Mouse (Mus musculus) forebrain, embryonic 15.5 days (tissue): ENCODE measurements around the gene Grik2. TPM values are rescaled to one million over a fixed set of nuclear protein-coding genes. Genes with fewer than 3 reads are reported as not detected.

Source experiments
- ATAC-seq: fragments of 200-750 bp; cut with Nextera tagmentation; replicated peaks from 2 replicates; pipeline ENCODE4 v1.8.0; 2017; ENCODE audit warnings: mild to moderate bottlenecking, moderate TSS enrichment, moderate library complexity
- H3K27ac ChIP-seq: fragments of 300-500 bp; sonication (generic); replicated peaks from 2 replicates; pipeline ENCODE4 v1.5.1; 2015; ENCODE audit warnings: mild to moderate bottlenecking, inconsistent platforms
- H3K27me3 ChIP-seq: fragments of 300-500 bp; sonication (generic); 2 replicates; pipeline ENCODE4 v1.6.1; 2015; ENCODE audit warnings: inconsistent platforms
- H3K36me3 ChIP-seq: fragments of 300-500 bp; sonication (generic); 2 replicates; pipeline ENCODE4 v1.6.1; 2015; ENCODE audit warnings: mild to moderate bottlenecking, inconsistent platforms
- H3K4me1 ChIP-seq: fragments of 300-500 bp; sonication (generic); 2 replicates; pipeline ENCODE4 v1.6.1; 2015; ENCODE audit warnings: inconsistent platforms
- H3K4me2 ChIP-seq: fragments of 300-500 bp; sonication (generic); replicated peaks from 2 replicates; pipeline ENCODE4 v1.6.1; 2015; ENCODE audit warnings: mild to moderate bottlenecking, inconsistent platforms
- H3K4me3 ChIP-seq: fragments of 300-500 bp; sonication (generic); 2 replicates; pipeline ENCODE4 v1.5.1; 2015; ENCODE audit warnings: mild to moderate bottlenecking, inconsistent platforms
- H3K9ac ChIP-seq: fragments of 300-500 bp; sonication (generic); replicated peaks from 2 replicates; pipeline ENCODE4 v1.6.1; 2015; ENCODE audit warnings: mild to moderate bottlenecking, inconsistent platforms
- H3K9me3 ChIP-seq: fragments of 300-500 bp; sonication (generic); 2 replicates; pipeline ENCODE4 v1.6.1; 2016; ENCODE audit warnings: inconsistent platforms
- WGBS: fragments of 180-500 bp; shearing (Covaris S2); methylation state at CpG from one replicate; pipeline ENCODE4 v1.1.7; 2015; ENCODE audit warnings: mixed read lengths; 5-methylcytosine and 5-hydroxymethylcytosine counted together
- polyA plus RNA-seq: library from polyadenylated mRNA; unstranded; fragments of >200 nt; fragmentation: Nextera tagmentation; extraction: Ambion mirVana; gene quantifications from 2 replicates; pipeline ENCODE4 v1.2.1, GENCODE M21; 2015

The Grik2 gene
- polyA plus RNA-seq, 1 experiment from 2014 or later, result 32.7 TPM

DNA sequence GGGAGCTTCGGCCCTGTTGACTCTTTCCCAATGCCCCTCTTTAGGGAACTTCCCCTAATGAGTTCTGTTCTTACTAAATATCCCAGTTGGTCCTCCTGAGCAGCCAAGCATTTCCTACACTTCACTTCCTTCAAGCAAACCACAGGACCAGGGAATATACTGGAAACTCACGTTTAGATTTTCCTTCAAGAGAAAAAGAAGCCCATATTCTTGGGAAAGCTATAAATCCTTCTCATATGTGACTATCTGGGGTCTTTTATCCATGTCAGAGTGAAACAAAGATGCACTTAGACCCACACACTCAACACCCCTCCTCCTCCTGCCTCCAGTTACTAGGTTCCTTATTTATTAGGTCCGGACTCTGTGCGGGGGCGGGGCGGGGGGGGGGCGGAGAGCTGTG lies 6.5 kb downstream of the Grik2 start:
- peak overlapping the region; percentile 84 for H3K4me2 ChIP-seq
- WGBS, result 6% methylated on average over 7 of the region's 7 CpGs
- H3K27ac ChIP-seq, result peak overlapping the region; percentile 85
- H3K27me3 ChIP-seq, result no peaks in the 10 kb centered on the region
- H3K9ac ChIP-seq, result peak overlapping the region; percentile 74
- H3K4me3 ChIP-seq, result peak overlapping the region; percentile 71
- ATAC-seq, result peak; percentile 14; the same call in 1 of the 2 replicates
- no peaks in the 10 kb centered on the region for H3K36me3 ChIP-seq
- no peaks in the 10 kb centered on the region for H3K9me3 ChIP-seq
- peaks cover 47% of the 10 kb centered on the region for H3K4me1 ChIP-seq

DNA sequence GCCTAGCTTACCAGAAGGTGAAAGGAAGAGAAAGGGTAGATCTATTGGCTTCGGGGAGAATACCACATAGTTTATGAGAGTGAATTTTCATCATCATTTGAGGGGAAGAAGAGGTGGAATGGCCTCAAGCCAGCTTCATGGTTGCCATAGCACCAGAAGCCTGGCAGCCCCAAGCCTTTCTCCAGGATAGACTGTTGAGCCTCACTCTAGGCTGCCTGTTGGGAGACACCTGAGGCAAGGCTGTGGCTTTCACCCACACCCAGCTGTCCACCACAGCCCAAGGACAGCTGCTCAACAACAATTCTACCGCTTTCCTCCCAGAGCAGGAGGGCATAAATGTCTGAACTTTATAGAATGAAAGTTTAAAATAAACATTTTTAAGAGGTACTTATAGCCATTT lies 8.1 kb downstream of the Grik2 start:
- peak overlapping the region; percentile 26 for H3K4me2 ChIP-seq
- 74% methylated on average over 2 of the region's 2 CpGs for WGBS
- ATAC-seq, result no peak
- peak overlapping the region; percentile 14 for H3K4me3 ChIP-seq
- no peak overlapping the region for H3K9ac ChIP-seq
- H3K27me3 ChIP-seq, result no peaks in the 10 kb centered on the region
- H3K9me3 ChIP-seq, result no peaks in the 10 kb centered on the region
- H3K27ac ChIP-seq, result no peak overlapping the region
- peaks cover 39% of the 10 kb centered on the region for H3K4me1 ChIP-seq
- H3K36me3 ChIP-seq, result no peaks in the 10 kb centered on the region

DNA sequence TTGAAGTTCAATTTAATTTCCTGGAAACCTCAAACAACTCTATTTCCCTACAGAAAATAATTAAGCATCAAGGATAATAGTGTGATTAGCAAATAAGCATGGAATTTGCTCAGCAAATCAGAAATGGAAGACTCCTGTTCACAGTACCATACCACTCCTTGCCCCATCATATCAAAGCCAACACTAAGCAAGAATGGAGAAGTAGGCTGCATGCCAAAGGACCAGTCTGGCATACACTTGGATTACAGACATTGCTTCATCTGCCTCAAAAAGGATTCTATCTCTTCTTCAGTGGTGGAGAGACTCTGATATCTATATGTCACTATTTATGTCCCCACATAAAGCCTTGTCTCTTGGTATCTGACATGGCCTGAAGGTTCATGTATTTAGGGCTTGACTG lies 19.7 kb downstream of the Grik2 start:
- no peak overlapping the region for H3K4me2 ChIP-seq
- no peak for ATAC-seq
- no peak overlapping the region for H3K27ac ChIP-seq
- H3K9me3 ChIP-seq, result no peaks in the 10 kb centered on the region
- H3K36me3 ChIP-seq, result no peaks in the 10 kb centered on the region
- no peak overlapping the region for H3K4me3 ChIP-seq
- no peak overlapping the region for H3K9ac ChIP-seq
- H3K27me3 ChIP-seq, result no peaks in the 10 kb centered on the region
- peaks cover 15% of the 10 kb centered on the region for H3K4me1 ChIP-seq

DNA sequence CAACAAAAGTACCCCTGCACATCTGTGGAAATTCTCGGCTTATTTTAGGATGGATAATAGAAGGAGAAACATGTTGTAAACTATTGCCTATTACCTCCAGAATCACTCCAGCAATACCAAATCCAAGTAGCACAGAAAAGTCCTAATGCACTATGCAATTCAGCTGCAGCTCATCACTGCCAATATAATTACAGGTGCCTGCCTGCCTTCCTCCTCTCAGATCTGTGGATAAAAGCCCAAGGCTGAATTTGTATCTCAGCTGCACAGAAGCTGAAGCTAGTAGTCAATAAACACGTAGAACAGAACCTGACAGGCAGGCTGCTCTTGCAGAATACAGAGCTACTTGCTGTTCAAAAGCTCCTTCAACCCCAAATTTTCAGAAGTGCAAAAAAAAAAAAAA lies 21.0 kb downstream of the Grik2 start:
- Histone ChIP-seq H3K4me1 (peaks cover 15% of the 10 kb centered on the region), H3K4me2 (no peak overlapping the region), H3K27ac (no peak overlapping the region), H3K9ac (no peak overlapping the region), H3K36me3 (no peaks in the 10 kb centered on the region), H3K27me3 (no peaks in the 10 kb centered on the region), H3K9me3 (no peaks in the 10 kb centered on the region), H3K4me3 (no peak overlapping the region)
- WGBS, result 51% methylated on average over 2 of the region's 2 CpGs
- no peak for ATAC-seq

DNA sequence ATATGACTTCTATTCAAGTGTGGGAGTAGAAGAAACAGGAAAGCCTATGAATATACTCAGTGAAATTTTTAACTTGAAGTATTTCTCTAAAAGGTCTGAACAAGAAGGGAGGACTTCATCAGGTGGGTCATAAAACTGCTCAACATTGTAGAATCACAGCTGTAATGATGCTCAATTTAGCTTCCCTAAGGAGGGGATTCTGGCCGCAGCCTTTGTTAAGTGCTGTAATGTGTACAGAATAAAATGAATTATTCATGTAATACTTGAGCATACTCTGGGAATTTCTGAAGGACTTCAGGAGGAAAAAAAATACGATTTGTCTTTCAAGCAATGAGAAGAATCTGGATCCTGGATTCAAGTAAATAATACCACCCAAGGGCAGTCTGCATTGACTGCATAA lies 26.0 kb downstream of the Grik2 start:
- Histone ChIP-seq H3K9ac (no peak overlapping the region), H3K4me3 (no peak overlapping the region), H3K4me1 (peaks cover 4% of the 10 kb centered on the region; the same call in 1 of the 2 replicates), H3K27me3 (no peaks in the 10 kb centered on the region), H3K27ac (no peak overlapping the region), H3K9me3 (no peaks in the 10 kb centered on the region), H3K4me2 (no peak overlapping the region), H3K36me3 (no peaks in the 10 kb centered on the region)
- no peak for ATAC-seq
- WGBS, result 41% methylated on average over 2 of the region's 2 CpGs

DNA sequence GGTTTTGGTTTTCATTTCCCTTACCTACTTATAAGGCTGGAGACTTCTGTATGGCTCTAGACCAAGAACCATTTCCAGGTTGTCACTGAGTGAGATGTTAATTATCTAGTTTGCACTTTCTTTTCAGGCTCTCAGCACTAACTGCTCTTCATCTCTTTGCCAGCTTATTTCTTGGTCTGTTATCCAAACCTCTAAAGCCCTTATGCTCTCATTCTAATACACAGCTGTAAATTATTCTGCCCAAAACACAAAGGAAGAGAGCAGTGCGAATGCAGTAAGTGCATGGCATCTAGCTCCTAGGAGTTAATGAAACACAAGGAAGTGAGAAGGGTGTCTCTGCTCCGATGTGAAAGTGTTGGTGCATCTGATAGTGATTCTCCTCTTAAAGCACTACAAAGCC lies 36.8 kb downstream of the Grik2 start:
- 23% methylated on average over 2 of the region's 2 CpGs for WGBS
- H3K36me3 ChIP-seq, result no peaks in the 10 kb centered on the region
- H3K9me3 ChIP-seq, result no peaks in the 10 kb centered on the region
- H3K4me2 ChIP-seq, result no peak overlapping the region
- H3K9ac ChIP-seq, result no peak overlapping the region
- H3K27ac ChIP-seq, result peak overlapping the region; percentile 60
- H3K4me1 ChIP-seq, result peaks cover 7% of the 10 kb centered on the region; the same call in 1 of the 2 replicates
- H3K27me3 ChIP-seq, result no peaks in the 10 kb centered on the region
- peak; percentile 81 for ATAC-seq
- no peak overlapping the region for H3K4me3 ChIP-seq

DNA sequence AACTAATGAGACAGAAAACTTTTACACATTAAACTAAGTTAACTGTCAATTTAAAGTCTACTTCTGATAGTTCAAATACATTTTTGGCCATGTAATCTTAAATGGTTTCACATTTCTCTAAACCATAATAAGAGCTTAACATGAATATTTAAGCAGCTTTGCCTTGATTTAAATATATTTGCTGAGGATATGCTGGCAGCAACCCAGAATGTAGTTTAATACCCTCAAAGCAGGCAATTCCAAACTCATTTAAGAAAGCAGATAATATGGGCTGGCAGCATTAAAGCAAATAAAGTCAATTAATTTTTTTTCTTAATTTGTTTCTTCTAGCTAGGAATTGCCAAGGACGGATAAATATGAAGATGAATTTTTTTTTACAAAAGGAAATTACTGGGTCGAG lies 56.7 kb downstream of the Grik2 start:
- no peak for ATAC-seq
- 47% methylated on average over 2 of the region's 2 CpGs for WGBS
- H3K4me3 ChIP-seq, result no peak overlapping the region

DNA sequence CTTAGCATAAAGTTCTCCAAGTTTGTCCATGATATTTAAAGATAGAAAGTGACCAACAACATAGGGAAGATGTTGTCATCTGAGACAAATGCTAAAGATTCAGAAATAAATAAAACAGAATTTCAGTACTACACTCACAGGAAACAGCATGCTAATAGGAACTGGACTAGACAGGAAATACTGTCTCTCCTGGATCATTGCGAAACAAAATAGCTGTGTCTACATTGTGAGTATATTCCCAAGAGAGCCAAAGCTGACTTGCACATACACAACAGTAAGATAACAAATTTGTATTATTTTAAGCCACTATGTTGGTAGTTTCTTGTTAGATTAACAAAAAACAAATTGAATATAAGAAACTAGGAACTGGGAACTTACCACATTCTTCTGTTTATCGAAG lies 64.9 kb downstream of the Grik2 start:
- no peak overlapping the region for H3K4me3 ChIP-seq
- no peak overlapping the region for H3K4me2 ChIP-seq
- H3K27me3 ChIP-seq, result no peaks in the 10 kb centered on the region
- no peak overlapping the region for H3K9ac ChIP-seq
- ATAC-seq, result no peak
- no peaks in the 10 kb centered on the region for H3K36me3 ChIP-seq
- H3K4me1 ChIP-seq, result no peaks in the 10 kb centered on the region
- no peak overlapping the region for H3K27ac ChIP-seq
- H3K9me3 ChIP-seq, result no peaks in the 10 kb centered on the region
- WGBS, result 96% methylated on average over 2 of the region's 2 CpGs

More for the DNA sequence above, 56.7 kb downstream of the Grik2 start:
- H3K4me2 ChIP-seq, result no peak overlapping the region; the same call in 1 of the 2 replicates
- peaks cover 9% of the 10 kb centered on the region for H3K4me1 ChIP-seq
- no peaks in the 10 kb centered on the region for H3K9me3 ChIP-seq
- no peak overlapping the region for H3K27ac ChIP-seq
- no peaks in the 10 kb centered on the region for H3K27me3 ChIP-seq
- no peaks in the 10 kb centered on the region for H3K36me3 ChIP-seq
- H3K9ac ChIP-seq, result no peak overlapping the region

DNA sequence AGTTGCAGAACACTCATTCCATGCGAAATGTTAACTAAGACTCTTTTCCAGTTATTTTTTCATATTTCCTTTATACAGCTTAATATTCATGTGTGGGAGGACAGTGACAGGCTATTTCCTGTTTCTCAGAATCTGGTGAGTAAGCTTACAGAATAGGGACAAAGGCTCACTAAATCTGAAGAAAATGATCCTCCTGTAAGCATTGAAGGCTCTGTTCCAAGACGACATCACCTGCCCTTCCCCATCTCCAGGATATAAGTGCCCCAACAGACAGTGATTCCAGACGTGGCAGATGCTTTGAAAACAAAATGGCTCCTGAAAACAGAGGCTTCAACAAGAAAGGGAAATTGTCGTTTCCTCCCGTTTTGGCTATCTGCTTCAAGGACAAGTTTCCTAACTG lies 71.7 kb downstream of the Grik2 start:
- Histone ChIP-seq H3K9ac (no peak overlapping the region), H3K27ac (no peak overlapping the region), H3K4me1 (0 out of 2 replicates have a peak, but pooled peaks cover 6% of the 10 kb centered on the region), H3K36me3 (no peaks in the 10 kb centered on the region), H3K9me3 (no peaks in the 10 kb centered on the region), H3K4me2 (no peak overlapping the region), H3K27me3 (no peaks in the 10 kb centered on the region), H3K4me3 (no peak overlapping the region)
- ATAC-seq, result no peak
- 70% methylated on average over 5 of the region's 5 CpGs for WGBS

DNA sequence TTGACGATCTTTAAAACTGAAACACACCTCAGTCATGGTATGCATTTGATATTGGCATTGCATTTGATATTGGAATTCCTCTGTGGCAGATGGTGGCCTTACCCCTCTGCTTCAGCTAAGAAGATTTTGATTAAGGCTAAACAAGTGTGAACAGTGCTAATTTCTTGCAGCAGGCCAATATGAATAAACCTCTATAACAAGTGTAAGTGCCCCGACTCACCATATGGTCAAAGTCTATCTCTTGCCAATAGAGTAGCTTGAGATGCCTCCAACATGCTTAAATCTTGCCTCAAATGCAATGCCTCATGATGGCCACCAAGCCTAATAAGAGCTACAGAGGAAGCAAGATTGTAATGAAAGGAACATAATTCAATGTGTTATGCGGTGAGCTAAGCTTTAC lies 78.8 kb downstream of the Grik2 start:
- Histone ChIP-seq H3K9ac (no peak overlapping the region), H3K4me1 (0 out of 2 replicates have a peak, but pooled peaks cover 3% of the 10 kb centered on the region), H3K9me3 (no peaks in the 10 kb centered on the region), H3K27ac (no peak overlapping the region), H3K4me2 (no peak overlapping the region), H3K27me3 (no peaks in the 10 kb centered on the region), H3K4me3 (no peak overlapping the region), H3K36me3 (no peaks in the 10 kb centered on the region)
- no peak; the same call in 1 of the 2 replicates for ATAC-seq
- 68% methylated on average over 3 of the region's 3 CpGs for WGBS

DNA sequence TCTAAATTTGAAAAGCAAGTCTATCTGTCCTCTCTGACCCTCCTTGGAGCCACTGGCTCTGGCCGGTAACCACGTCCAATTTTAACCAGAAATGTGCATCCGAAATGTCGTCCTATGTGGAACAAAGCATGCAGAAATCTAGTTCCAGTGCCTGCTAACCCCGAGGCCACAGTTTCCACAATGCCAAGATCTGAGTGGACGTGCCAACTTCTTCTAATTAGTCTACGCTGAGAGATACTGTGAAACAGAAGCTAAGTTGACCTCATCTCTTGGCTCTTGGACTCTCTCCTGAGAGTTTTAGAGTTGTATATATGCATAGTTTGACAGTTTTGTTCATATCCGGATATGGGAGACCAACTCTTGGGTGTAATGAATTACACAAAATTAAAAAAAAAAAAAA lies 84.1 kb downstream of the Grik2 start:
- Histone ChIP-seq H3K4me3 (no peak overlapping the region), H3K9me3 (no peaks in the 10 kb centered on the region), H3K27me3 (no peaks in the 10 kb centered on the region), H3K27ac (no peak overlapping the region), H3K4me1 (no peaks in the 10 kb centered on the region), H3K9ac (no peak overlapping the region), H3K36me3 (no peaks in the 10 kb centered on the region), H3K4me2 (no peak overlapping the region)
- no peak for ATAC-seq
- 75% methylated on average over 8 of the region's 8 CpGs for WGBS

DNA sequence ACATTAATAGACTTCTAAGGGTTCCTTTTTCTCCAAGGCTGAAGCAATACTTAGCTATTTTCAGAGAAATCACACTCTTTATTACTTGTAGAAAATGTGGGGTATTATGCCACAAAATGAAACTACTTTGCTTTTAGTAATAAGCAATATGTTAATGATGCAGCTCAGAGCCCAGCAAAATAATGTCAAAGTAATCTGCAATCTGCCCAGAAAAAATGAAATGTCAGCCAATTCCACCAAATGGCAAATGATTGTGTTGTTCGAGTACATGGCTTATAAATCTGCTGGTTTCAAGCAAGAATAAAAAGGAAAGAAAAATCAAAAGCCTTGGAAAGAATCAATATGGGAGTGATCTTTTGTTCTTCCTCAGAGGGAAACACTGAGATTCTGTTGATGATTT lies 136.2 kb downstream of the Grik2 start:
- peaks cover 3% of the 10 kb centered on the region; the same call in 1 of the 2 replicates for H3K4me1 ChIP-seq
- H3K9ac ChIP-seq, result no peak overlapping the region
- H3K27ac ChIP-seq, result peak overlapping the region; percentile 41; the same call in 1 of the 2 replicates
- peak; percentile 19; the same call in 1 of the 2 replicates for ATAC-seq
- H3K4me2 ChIP-seq, result no peak overlapping the region
- H3K27me3 ChIP-seq, result no peaks in the 10 kb centered on the region
- H3K36me3 ChIP-seq, result no peaks in the 10 kb centered on the region
- WGBS, result 24% methylated on average over 1 of the region's 1 CpGs
- no peaks in the 10 kb centered on the region for H3K9me3 ChIP-seq
- no peak overlapping the region for H3K4me3 ChIP-seq

DNA sequence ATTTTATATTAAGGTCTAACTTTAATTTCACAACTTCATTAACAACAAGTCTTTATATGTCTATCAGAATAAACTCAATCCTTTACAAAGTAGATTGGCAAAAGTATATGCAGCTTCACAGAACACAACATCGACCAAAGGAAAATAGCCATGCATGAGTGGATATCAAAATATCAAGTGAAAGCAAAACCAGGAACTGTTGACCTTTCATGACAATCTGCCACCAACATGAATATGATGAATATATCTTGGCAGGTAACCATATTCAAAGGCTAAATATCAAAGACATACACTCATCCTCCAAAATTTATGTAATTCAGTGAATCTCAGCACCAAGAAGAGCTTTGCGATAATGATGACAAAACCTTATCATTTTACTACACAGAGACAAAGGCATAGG lies 141.4 kb downstream of the Grik2 start:
- H3K27me3 ChIP-seq, result no peaks in the 10 kb centered on the region
- H3K4me3 ChIP-seq, result no peak overlapping the region
- H3K4me2 ChIP-seq, result no peak overlapping the region
- no peak overlapping the region for H3K27ac ChIP-seq
- no peak for ATAC-seq
- WGBS, result 92% methylated on average over 2 of the region's 2 CpGs
- H3K9ac ChIP-seq, result no peak overlapping the region
- H3K9me3 ChIP-seq, result no peaks in the 10 kb centered on the region
- H3K4me1 ChIP-seq, result peaks cover 3% of the 10 kb centered on the region; the same call in 1 of the 2 replicates
- H3K36me3 ChIP-seq, result no peaks in the 10 kb centered on the region
